Mouse (Mus musculus) lung, postnatal 25 days (tissue): ENCODE measurements at regions not wholly inside any gene's neighbourhood (a gene's known extent, or its start where the extent isn't known, plus 50 kb on each side); places are given as distances from the start of the nearest gene placed in this dataset.
A peak's percentile ranks its signal among the peaks of the same experiment; 100 is the strongest.
"Not testable (repeated sequence)": the region's sequence is repeated elsewhere in the genome, so short reads cannot be mapped to it uniquely, and the experiment has no call there.

Source experiments
- DNase-seq: peaks from one replicate; pipeline ENCODE4 v3.0.0; 2022; ENCODE audit warnings: low spot score

DNA sequence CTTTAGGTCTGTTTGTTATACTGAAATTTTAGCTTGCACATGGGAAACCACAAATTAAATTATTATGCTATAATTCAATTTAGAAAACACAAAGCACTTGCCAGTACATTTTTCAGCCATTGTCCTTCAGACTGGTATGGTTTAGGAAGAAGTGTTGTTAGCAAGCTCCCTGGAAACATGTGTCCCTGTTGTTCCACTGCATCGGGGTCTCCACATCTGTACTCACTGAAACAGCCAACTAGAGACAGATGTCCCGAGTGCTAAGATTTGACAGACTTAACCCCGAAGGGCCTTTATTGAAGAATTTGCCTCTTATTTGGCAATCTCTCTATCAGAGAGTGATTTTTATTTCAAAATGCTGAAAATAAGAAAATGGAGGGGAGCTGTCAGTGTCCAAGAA lies 362.6 kb downstream of the Rfpl4b start:
- DNase-seq: no peak

DNA sequence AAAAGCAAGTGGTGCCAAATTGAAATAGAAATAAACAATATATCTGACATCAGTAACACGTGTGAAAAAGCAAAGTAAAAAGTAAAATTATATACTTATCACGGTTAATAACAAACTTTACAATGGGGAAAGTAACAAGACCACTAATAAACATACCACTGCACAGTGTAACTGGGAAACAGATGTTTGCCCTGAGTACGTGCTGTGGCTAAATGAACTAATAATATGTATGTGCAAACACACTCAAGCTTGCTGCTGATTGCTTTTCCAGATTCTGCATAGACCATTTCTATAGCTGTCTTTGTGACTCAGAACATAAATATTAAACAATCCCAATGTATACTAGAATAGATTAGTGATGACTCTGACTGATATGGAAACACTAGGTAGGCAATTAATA lies 363.2 kb downstream of the Rfpl4b start:
- DNase-seq: no peak

DNA sequence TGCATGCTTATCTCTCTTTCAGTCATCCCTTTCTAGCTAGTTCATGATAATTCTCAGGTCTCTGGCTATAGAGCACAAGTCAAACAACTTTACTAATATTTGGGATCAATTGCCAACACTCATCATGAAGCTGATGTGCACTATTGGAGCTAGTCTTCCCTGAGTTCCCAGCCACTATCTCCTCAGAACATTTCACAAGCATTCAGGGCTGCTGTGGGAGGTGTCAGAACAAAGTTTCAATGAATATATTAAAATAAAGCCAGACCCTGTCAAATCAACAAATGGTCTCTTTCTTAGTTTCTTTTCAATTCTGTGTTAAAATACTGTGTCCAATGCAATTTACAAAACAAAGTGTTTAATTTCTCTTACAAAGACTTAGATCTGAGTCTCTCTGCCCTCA lies 364.8 kb downstream of the Rfpl4b start:
- DNase-seq: no peak

DNA sequence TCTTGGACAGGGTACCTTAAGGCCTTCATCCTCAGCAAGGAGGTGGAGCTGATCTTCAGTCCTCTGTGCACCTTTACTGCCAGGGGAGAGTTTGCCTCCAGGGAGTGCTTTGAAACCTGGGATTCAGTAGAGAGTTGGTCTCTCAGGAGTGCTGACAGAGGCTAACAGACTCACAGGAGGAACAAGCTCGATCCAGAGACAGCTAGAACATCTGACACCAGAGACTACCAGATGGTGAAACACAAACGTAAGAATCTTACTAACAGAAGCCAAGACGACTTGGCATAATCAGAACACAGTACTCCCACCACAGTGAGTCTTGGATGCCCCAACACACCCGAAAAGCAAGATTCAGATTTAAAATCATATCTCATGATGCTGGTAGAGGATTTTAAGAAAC lies 372.3 kb downstream of the Rfpl4b start:
- DNase-seq: no peak

DNA sequence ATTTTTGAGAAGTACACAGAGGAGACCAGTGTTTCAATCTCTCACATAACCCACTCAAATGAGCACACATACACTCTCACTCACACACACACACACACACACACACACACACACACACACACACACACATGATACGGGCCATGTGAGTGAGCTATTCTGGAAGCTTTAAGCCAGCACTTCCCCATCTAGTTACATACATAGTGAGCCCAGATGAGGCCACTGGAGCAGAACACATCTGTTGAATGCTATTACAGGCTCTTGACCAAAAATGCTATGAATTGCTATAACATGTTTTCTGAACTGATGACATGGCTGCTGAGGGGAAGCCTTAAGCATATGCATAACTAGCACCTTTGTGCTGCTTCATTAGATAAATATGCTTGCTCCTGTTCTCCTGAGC lies 373.9 kb downstream of the Rfpl4b start:
- DNase-seq: no peak

DNA sequence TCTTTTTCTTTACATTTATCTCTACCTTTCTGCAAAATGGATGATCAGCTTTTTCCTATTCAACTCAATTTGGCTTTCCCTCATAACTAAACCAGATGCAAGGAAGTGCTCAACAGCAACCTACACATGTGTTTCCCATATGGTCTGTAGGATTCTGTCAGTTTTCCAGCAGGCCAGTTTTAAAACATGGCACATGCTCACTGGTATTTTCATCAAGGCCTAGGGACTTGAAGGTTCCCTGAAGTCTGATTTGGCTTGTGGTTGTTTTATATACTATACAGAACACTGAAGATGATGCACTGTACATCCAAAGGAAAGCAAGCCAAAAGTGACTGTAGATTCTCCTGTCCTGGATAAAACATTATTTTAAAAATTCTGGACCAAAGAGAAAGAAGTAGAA lies 374.3 kb downstream of the Rfpl4b start:
- DNase-seq: no peak

DNA sequence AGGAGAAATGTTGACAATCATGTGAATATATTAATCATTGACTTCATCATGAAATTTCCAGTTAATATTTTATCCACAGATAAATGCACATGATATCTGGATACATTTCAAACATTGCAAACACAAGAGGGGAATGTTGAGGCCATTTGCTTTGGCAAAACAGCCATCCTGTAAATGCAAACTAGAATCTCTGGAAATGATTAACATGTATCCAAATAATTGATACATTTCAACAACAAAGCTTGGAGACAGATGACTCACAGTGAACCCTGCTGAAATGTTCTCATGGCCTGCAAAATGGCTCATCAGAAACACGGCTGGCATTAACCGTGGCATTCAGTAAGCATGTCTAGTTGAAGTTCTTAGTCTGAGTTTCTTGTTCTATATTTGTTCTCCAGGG lies 382.3 kb downstream of the Rfpl4b start:
- DNase-seq: no peak

DNA sequence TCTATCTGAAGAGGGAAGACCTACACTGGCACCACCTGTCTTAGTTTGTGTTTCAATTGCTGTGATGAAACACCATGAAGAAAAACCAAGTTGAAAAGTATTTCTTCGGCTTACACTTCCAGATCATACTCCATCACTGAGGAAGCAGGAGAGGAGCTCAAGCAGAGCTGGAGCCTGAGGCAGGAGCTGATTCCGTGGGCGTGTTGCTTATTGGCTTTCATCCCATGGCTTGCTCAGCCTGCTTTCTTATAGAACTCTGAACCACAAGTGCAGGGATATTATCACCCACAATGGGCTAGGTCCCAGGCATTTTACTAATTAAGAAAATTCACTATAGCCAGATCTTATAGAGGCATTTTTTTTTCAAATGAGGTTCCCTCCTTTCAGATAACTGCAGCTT lies 384.7 kb downstream of the Rfpl4b start:
- no peak for DNase-seq

DNA sequence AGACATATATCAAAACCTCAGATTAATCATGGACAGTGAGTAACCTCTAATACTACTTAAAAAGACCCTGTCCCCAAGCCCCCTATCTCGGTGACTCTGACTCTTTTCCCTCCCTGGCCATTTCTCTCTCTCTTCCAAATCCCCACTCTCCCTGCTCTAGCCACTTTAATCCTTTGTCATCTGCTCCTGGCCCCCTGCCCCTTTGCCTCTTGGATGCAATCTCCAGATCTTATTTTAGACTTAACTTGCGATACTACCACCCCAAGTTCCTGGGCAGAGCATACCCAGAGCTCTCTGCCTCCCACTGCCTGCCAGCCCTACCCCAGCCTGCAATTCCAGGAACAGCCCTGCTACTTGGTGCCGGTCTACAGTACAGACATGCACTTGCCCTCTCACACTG lies 400.0 kb downstream of the Rfpl4b start:
- no peak for DNase-seq

DNA sequence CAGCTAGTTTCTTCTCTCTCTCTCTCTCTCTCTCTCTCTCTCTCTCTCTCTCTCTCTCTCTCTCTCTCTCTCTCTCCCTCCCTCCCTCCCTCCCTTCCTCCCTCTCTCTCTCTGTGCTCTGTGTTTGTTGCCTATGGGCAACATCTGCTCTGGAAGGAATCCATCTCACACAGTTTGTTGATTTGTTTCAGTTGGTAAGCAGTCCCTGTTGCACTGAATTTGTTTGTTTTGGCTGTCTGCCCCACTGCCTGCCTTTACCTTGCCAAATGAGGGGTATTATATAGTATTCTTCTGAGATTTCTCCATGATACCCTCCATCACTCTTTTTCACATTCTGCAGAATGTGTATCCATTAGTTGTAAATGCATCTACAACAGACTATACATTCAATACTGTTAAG lies 401.8 kb downstream of the Rfpl4b start:
- DNase-seq: no peak

DNA sequence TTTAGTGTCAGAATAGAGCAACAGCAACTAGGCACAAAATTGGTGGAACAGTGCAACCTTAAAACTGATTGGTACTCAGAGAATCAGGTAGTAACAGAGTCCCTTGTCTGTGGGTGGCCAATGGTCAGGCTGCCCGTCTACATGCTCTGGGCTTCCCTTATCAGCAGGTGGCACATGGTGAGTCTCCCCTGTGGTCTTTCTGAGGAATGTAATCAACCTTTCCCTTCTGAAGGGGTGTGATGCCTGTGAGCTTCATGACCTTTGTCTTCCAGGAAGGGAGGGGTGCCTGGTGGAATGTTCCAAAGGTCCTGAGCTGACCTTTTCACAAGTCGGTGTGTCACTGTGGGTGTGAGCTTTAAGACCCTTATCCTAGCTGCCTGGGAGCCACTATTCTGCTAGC lies 438.4 kb downstream of the Rfpl4b start:
- no peak for DNase-seq

DNA sequence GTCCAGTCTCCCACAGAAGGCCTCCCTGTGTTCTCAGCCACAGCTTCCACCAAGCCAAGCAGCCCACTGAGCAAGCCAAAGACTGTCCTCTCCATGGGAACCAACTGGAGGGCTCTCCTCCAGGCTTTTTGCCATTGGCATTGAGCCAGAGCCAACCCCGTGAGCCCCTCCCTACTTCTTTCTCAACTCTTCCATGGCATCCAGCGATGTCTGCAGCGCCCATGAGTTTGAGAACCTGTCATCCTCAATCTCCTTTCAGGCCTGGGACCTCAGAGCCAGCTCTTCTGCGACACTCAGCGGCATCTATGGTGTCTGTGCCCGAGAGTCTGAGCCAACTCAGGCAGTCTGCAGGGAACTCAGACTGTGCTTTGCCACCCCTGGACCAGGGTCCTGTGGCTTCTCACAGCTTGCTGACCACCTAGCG lies 439.7 kb downstream of the Rfpl4b start:
- no peak for DNase-seq

DNA sequence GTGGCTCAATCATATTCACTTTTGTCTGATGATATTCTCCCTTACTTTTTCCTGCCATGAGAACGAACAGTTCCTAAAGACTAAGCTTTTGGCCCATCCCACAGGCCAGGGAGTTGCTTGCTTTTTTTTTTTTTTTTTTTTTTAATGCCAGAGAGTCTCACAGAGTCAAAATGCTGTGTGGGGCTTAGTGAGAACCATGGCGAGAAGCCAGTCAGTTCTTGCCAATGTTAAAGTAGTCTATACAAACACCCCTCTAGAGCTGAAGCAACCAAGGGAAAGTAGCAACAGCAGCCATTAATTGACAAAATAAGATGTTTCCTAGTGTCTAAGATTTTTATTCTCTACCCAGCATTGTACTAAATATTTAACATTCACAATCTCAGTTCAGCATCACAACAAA lies 441.2 kb downstream of the Rfpl4b start:
- DNase-seq: no peak

DNA sequence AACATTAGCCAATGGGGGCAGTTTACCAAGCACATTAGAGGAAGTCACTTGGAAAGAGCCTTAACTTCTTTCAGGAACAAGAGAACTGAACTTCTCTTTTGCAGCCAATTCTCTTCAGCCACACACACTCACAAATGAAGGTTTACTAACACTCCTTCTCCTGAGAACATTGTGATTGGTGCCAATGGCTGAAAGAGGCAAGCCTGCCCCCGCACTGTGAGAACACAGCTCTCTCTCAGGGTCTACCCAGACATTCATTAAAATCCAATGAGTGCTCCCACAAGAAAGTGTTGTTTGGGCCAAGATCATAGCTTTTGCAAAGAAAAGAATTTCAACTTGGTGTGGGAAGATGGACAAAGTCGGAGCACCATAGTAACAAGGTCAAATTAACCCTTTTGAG lies 454.8 kb downstream of the Rfpl4b start:
- no peak for DNase-seq

DNA sequence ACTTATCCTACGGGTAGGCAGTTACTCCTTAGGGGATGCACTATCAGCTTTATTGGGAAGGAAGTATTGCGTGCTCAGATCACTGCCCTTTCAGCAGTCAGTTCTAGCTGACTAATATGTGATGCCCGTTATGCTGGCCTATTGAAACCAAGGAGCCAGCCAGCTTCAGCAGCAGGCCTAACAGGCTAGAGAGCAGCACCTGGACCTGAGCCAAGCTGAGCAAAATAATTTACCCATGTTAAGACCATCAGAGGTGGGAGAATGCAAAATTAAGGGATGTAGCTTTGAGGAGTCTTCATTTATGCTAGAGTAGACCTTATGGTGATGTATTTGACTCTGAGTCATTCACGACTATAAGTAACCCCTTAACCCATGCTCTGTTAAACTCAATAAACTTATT lies 456.7 kb downstream of the Rfpl4b start:
- DNase-seq: no peak

DNA sequence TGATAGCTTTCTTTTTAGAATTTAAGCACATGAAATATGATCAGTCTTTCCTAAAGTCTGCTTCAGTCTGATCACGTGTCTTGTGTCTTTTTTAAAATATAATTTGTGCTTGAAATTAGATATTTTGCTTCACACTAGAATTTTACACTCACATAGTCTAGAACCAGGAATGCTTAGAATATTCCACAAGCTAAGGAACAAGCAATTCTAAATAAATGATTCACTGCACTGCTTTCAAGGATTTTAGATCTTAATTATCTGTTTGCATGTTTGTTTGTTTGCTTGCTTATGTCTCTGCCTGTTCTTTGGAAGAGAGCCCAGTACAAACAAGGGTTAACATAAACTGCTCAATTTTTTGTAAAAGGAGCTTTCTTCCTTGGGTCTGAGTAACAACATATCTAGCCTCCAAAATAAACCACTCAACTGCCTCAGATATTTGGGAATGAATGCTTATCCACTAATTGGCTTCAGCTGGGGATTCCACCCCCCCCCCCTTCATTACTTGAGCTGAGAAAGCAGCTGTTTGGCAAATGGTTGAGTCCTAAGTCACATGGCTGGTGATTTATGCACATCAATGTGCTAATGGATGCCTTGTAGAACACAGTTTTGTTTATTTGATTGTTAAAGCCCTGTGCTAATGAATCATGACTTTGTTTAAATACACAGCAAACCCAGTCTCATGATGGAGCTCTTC lies 463.9 kb downstream of the Rfpl4b start:
- DNase-seq: no peak

DNA sequence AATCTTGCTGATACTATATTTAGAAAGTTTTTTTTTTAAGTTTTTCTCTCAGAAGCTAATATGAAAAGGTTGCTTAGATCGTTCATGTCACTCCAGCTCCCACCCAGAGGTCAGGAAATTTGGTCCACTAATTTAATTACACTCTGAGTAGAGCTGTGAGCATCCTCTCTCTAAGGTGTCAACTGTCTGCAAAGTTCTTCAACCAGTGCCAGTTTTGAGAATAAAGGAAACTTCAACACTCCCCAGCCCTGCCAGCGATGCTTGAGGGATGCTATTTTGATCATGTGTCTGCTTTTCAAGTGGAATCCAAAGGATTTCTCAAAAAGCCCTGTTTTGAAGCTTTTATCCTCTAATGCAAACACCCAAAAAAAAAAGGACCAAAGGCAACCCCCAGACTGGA lies 467.6 kb downstream of the Rfpl4b start:
- DNase-seq: no peak

DNA sequence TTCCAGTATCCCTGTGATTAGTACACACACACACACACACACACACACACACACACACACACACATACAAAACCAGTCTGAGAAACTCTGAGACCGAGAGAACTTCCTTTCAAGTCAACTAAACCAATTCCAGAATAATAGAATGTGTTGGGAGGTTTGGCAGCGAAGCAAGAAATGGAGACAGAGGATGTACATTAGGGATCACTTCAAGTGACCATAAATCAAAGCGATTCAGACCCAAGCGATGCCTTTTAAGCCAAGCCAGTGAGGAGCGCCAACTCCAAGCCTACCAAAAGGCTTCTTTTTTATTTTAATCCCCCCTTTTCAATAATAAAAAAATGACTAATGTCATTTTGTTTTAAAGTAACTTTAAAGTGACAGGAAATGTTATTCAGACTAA lies 468.1 kb downstream of the Rfpl4b start:
- DNase-seq: no peak

DNA sequence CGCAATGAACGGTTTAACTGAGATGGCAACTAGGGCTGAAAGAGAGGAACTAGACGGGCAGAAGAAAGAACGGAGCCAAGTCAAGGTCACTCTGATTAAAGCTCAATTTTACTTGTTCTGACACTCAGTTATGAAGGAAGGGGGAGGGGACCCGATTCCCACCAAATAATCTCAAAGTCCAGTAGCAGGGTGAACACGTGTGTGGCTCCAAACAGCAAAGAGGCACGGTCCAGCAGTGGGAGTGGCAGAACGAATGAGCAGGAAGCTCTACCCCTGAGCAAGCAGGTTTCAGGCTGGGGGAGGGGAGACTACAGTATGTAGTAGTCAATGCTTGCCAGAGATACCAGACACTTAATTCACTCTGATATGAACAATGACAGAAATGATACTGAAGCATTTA lies 474.6 kb downstream of the Rfpl4b start:
- not testable (repeated sequence) for DNase-seq

DNA sequence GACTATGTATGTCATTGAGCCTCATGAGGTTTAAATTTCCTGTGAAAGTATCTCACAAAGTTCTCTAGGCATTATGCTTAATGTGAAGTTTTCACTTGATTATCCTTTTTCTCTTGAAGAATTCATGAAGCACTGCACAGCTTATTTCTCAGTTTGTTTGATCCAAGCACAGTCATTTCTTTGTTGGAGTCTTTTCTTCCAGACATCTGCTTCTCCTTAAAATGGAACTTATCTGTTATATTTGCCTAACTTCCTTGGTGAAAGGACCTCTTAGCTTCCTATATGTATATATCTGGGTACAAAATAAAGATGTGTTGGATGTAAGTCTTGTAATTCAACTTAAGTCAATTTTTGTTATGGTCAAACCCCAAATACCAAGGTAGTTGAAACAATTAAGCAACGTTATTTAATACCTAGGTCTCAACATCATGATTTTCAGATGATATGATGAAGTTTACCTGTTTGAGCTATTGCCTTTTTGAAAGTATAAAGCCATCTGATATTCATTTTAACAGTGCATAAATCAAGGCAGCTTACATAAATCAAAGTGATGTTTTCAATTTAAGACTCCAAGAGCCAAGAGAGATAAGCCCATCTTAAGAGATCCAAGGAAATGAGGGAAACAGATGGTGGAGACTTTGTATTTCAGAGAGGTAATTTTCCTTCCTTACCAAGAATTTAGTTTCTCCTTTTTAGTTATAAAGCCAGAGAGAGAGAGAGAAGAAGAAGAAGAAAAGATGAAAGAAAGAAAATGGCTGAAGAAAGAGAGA lies 481.0 kb downstream of the Rfpl4b start:
- DNase-seq: no peak

DNA sequence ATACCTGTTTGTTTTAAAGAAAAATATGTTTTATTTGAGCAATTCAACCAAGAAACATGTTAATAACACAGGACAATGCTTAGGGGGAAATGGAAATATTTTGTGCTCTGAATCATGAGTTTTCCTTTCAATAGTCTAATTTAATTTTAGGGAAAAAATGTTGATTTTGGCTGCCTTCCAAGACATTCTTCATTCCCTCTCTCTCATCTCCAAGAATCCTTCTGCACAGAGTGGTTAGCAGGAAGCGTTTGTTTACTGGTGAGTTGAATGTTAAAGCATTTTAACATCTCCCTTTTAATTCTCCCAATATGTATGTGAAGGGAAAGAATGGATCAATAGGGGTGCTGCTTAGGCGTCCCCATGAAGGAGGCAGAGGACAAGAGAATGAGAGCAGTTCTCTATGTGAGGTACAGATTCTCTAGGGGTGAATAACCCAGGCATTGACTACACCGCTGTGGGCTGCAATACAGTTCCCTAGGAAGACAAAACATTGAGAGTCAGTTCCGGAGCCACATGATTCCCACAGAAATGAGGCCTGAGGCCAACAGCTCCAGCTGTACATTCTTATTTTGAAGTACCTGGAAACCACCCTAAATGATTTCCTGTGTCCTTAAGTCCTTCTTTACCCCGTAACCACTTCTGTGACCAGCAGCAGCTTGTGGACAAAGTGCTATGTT lies 512.7 kb downstream of the Rfpl4b start:
- DNase-seq: peak; percentile 6

DNA sequence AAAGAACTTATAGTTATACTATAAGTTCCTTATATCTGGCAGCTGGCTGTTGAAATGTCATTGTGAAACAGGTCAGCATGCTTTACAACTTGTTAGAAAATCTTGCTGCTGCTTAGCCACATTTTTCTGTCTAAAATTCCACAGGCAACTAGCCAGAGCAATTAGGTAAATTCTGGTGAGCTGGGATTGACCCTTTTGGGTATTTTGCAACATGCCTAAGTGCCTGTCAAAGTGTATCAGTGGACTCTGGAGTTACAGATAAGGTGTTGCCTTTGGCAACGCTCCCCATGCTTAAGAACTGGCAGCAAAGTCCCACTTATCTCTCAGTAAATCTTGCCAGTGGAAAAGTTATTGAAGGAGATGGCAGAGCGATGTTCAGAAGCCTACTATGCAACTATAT lies 525.9 kb downstream of the Rfpl4b start:
- peak; percentile 72 for DNase-seq

DNA sequence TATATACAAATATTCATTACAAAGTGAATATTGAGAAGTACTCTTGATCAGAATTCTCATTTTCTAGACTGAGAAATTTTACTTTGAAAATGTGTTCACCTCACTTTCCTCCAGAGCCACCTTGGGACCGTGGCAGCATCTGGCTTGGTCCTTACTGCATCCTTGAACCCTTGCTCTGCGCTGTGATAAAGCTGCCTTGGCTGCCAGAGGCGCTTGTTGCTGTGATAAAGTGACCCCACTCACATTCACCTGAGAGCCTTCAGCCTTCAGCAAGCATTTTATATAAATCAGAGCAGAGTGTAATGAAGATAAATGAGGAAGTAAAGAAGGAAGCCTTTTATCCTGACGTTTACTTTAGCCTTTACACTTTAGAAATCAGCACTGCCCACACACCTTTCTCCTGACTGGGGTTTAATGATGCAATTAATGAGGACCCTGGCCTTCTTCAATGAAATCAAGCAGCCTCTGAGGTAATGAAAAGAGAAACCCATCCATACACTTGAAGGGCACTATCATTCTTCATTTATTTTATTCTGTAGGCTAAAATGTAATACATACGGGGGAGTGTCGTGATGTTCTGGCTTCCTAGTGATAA lies 532.8 kb downstream of the Rfpl4b start:
- DNase-seq: no peak
